Mouse (Mus musculus) cerebellum, postnatal 25 days (tissue): ENCODE measurements around the gene Esr2.
A peak's percentile ranks its signal among the peaks of the same experiment; 100 is the strongest.

Experiments used
- DNase-seq, 2 experiments: peaks; one replicate each; pipeline ENCODE4 v3.0.0; 2021; ENCODE audit warnings: mixed read lengths in 2 of 2

Gene Esr2

GRCm38 (mm10) chr12:76081557-76082211 is 95.4 kb downstream of the Esr2 start:
- DNase-seq = peak; percentile 92 to 93

DNA sequence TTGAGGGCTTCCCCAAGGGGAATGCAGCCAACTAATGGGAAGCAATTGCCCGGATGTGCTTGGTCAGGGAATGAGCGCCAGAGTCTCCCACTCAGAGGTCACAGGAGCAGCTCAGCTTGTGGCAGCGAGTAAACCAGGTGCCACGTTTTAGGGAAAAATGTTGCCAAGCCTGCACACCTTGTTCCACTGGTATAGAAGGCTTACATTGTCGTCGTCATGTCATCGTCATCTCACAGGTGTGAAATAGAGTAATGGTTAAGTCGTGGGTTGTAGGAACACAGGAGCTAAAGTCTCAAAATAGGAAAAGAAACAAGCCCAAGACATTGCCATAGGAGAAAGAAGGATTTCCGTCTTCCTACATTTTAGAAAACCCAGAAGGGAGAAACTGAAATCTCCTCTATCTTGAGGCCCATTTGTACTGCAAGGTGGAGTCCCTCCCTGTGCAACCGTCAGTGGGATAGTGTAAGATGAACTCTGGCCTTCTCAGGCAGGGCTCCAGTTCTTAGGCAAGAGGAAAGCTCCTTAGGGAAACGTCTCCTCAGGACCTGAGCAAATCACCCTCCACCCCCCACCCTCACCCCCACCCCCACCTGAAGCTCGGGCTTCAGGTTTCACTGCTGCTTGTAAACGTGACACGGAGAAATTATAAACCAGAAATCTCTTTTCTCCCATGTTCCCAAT is 96.0 kb downstream of the Esr2 start:
- peak; percentile 25 to 36 for DNase-seq

DNA sequence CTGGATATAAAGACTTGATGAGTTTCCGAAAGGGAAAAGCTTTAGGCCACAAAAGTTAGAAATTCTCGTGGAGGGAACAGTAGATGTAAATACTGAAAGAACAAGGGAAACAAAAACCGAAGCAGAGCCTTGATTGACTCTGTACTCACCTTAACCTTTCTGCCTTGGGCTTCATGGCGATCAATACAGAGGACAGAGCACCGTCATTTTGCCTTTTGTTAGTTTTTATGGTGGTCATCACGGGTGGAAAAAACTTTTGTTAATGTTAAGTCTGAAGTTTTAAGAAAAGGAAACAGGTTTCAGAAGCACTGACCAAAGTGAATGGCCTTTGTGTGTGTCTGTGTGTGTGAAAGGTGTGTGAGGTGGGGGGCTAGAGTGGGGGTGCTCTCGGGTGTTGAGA is 103.1 kb downstream of the Esr2 start:
- DNase-seq = no peak

GRCm38 (mm10) chr12:76073066-76073826 is 103.8 kb downstream of the Esr2 start:
- no peak for DNase-seq

- no peak for DNase-seq
These were observed 104.9 kb downstream of the Esr2 start for GRCm38 (mm10) chr12:76071935-76072849.
